Mouse (Mus musculus) hindbrain, postnatal 0 days (tissue): ENCODE data around the gene Terb2. TPM values are rescaled to one million over a fixed set of nuclear protein-coding genes. Genes with fewer than 3 reads are reported as not detected.
"Not testable (repeated sequence)": the region's sequence is repeated elsewhere in the genome, so short reads cannot be mapped to it uniquely, and the experiment has no call there.

ENCODE experiments used
- ATAC-seq: fragments of 200-750 bp; cut with Nextera tagmentation; 2 replicates; pipeline ENCODE4 v1.8.0; 2017; ENCODE audit warnings: mild to moderate bottlenecking, moderate TSS enrichment, moderate library complexity
- DNase-seq: peaks from one replicate; pipeline ENCODE4 v3.0.0-alpha.2; 2015; ENCODE audit warnings: low spot score
- H3K27ac ChIP-seq: fragments of 300-500 bp; sonication (generic); 2 replicates; pipeline ENCODE4 v1.5.1; 2014; ENCODE audit warnings: mild to moderate bottlenecking
- H3K27me3 ChIP-seq: fragments of 300-500 bp; sonication (generic); 2 replicates; pipeline ENCODE4 v1.6.1; 2014; ENCODE audit warnings: low read length, mixed read lengths; ENCODE audit not compliant: insufficient read depth
- H3K36me3 ChIP-seq: fragments of 300-500 bp; sonication (generic); 2 replicates; pipeline ENCODE4 v1.6.1; 2014; ENCODE audit warnings: low read length, mixed read lengths; ENCODE audit not compliant: insufficient read depth
- H3K4me1 ChIP-seq: fragments of 300-500 bp; sonication (generic); 2 replicates; pipeline ENCODE4 v1.6.1; 2014; ENCODE audit warnings: antibody characterized with exemption, low read length, mixed read lengths; ENCODE audit not compliant: insufficient read depth
- H3K4me2 ChIP-seq: fragments of 300-500 bp; sonication (generic); 2 replicates; pipeline ENCODE4 v1.6.1; 2014; ENCODE audit warnings: low read depth, mild to moderate bottlenecking, low read length, moderate library complexity, mixed read lengths
- H3K4me3 ChIP-seq: fragments of 300-500 bp; sonication (generic); 2 replicates; pipeline ENCODE4 v1.5.1; 2014; ENCODE audit warnings: low read length
- H3K9ac ChIP-seq: fragments of 300-500 bp; sonication (generic); replicated peaks from 2 replicates; pipeline ENCODE4 v1.6.1; 2014; ENCODE audit warnings: mild to moderate bottlenecking, low read length, moderate library complexity, mixed read lengths
- H3K9me3 ChIP-seq: fragments of 300-500 bp; sonication (generic); 2 replicates; pipeline ENCODE4 v1.6.1; 2016; ENCODE audit warnings: low read length, mixed read lengths
- CTCF ChIP-seq: IDR thresholded peaks from 2 replicates; pipeline ENCODE4 v1.5.1; 2016; ENCODE audit warnings: antibody characterized with exemption, control low read depth, low read depth
- WGBS: fragments of 180-500 bp; shearing (Covaris S2); extraction: QIAGEN DNeasy Blood & Tissue Kit; methylation state at CpG from one replicate; pipeline ENCODE4 v1.1.7; 2014; 5-methylcytosine and 5-hydroxymethylcytosine counted together
- polyA plus RNA-seq: library from polyadenylated mRNA; unstranded; fragments of >200 nt; fragmentation: Nextera tagmentation; extraction: Ambion mirVana; gene quantifications from 2 replicates; pipeline ENCODE4 v1.2.1, GENCODE M21; 2015
- total RNA-seq: library from RNA; depleted of rRNA; stranded (reverse); fragments of >200 nt; gene quantifications from 2 replicates; pipeline ENCODE4 v1.2.3, GENCODE M21; 2014

Terb2 gene
- total and polyA plus RNA-seq, 2 experiments from 2014 or later = not detected

DNA sequence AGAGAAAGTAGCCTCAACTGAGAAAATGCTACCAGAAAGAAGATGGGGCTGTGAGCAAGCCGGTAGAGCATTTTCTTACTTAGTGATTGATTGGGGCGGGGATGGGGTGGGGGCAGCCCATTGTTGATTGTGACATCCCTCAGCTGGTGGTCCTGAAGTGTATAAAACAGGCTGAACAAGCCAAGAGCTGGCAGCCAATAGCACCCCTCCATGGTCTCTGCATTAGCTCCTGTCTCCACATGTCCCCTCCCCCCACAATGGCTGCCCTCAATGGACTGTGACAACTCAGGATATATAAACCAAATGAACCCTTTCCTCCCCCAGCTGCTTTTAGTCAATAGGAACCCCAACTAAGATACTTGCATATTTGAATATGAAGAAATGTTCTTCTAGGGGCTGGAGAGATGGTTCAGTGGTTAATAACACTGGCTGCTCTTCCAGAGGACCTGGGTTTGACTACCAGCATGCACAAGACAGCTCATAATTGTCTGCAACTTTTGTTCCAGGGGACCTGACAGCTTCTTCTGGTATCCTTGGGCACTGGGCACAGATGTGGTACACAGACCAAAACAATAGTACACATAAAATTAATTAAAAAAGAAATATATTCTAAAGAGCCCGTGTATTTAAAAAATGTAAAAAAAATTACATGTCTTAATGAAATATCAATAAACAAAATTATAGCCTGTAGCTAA lies 24.6 kb downstream of the Terb2 start:
- no peaks in the 10 kb centered on the region for H3K36me3 ChIP-seq
- no peak overlapping the region for H3K4me2 ChIP-seq
- 30% methylated on average over 3 of the region's 3 CpGs for WGBS
- no peak overlapping the region for H3K4me3 ChIP-seq
- no peaks in the 10 kb centered on the region for H3K9me3 ChIP-seq
- no peak overlapping the region for H3K9ac ChIP-seq
- no peak overlapping the region for H3K27ac ChIP-seq
- DNase-seq (no peak), ATAC-seq (no peak)
- TF ChIP-seq CTCF = no peak
- H3K4me1 ChIP-seq = no peaks in the 10 kb centered on the region
- no peaks in the 10 kb centered on the region for H3K27me3 ChIP-seq

DNA sequence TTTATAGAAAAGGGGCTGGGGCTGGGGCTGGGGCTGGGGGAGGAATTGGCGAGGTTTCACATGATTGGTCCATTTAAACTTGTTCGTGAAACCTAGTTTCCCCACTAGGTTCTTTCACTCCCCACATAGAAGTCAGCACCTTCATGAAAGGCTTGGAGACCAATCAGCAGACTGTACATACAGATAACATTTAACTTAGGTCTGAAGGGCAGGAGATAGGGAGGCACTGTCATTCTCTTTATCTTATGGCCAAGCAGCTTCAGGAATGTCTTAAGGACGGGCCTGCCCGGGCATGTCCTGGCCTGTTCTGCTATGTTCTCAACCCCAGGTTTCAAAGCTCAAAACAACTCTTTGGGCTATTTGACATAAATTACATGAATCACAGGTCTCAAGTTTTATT lies 31.0 kb downstream of the Terb2 start:
- not testable (repeated sequence) for H3K4me3 ChIP-seq, ATAC-seq, DNase-seq, H3K4me1 ChIP-seq, H3K27me3 ChIP-seq, H3K9ac ChIP-seq, H3K9me3 ChIP-seq, H3K36me3 ChIP-seq, H3K27ac ChIP-seq, H3K4me2 ChIP-seq
- WGBS = 93% methylated on average over 4 of the region's 4 CpGs

DNA sequence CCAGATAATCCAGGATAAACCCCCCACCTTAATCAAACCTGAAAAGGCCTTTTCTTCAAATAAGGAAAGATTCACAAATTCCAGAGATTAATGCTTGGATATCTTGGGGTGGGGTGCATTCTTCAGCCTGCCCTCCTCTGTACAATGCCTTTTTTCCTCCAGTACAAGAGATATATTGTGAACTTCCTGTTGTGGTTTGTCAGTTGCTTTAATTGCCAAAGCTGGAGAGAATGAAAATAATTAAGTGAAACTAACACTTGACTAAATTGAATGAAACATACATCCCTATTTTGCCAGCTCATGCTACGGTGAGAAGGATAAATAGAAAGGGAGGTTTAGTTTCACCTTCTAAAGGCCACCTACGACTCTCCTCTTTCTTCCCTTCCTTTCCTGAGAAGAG lies 32.2 kb downstream of the Terb2 start:
- ATAC-seq (no peak), DNase-seq (no peak)
- Histone ChIP-seq H3K4me2 (no peak overlapping the region), H3K36me3 (no peaks in the 10 kb centered on the region), H3K9ac (no peak overlapping the region), H3K27ac (no peak overlapping the region), H3K4me1 (no peaks in the 10 kb centered on the region), H3K9me3 (no peaks in the 10 kb centered on the region), H3K27me3 (no peaks in the 10 kb centered on the region), H3K4me3 (no peak overlapping the region)
- WGBS = 73% methylated on average over 2 of the region's 2 CpGs
- no peak for TF ChIP-seq CTCF

DNA sequence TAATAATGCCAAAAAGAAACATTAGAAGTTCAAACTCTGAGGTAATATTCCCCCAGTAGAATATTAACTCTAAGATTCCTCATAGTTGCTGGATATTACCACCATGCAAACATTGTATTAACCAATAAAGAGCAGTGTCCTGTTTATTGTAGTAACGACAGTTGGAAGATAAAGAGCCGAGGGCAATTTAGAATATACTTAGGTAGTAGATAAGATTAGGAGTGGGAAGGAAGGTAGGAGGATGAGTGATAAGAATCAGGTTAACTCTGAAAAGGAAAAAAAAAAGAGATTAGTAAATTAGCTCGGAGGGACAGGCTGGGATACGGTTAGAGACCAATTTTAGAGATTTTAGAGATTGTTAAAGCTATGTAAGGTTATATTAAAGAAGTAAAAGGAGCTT lies 35.3 kb downstream of the Terb2 start:
- TF ChIP-seq CTCF = no peak
- 84% methylated on average over 4 of the region's 4 CpGs for WGBS

GRCm38 (mm10) chr2:122221798-122222197 lies 35.7 kb downstream of the Terb2 start:
- Histone ChIP-seq H3K4me1 (no peaks in the 10 kb centered on the region), H3K27ac (no peak overlapping the region), H3K27me3 (no peaks in the 10 kb centered on the region), H3K4me3 (no peak overlapping the region), H3K4me2 (no peak overlapping the region), H3K9ac (no peak overlapping the region), H3K9me3 (no peaks in the 10 kb centered on the region), H3K36me3 (no peaks in the 10 kb centered on the region)
- DNase-seq (no peak), ATAC-seq (no peak)
- TF ChIP-seq CTCF = no peak
- WGBS = 56% methylated on average over 5 of the region's 5 CpGs

More for the DNA sequence above, 35.3 kb downstream of the Terb2 start:
- Histone ChIP-seq H3K4me1 (no peaks in the 10 kb centered on the region), H3K4me3 (no peak overlapping the region), H3K27me3 (no peaks in the 10 kb centered on the region), H3K27ac (no peak overlapping the region), H3K9me3 (no peaks in the 10 kb centered on the region), H3K9ac (no peak overlapping the region), H3K36me3 (no peaks in the 10 kb centered on the region), H3K4me2 (no peak overlapping the region)
- DNase-seq (no peak), ATAC-seq (no peak)

GRCm38 (mm10) chr2:122222272-122222671 lies 36.2 kb downstream of the Terb2 start:
- 94% methylated on average over 5 of the region's 5 CpGs for WGBS
- Histone ChIP-seq H3K36me3 (no peaks in the 10 kb centered on the region), H3K27me3 (no peaks in the 10 kb centered on the region), H3K4me3 (no peak overlapping the region), H3K9me3 (no peaks in the 10 kb centered on the region), H3K4me1 (no peaks in the 10 kb centered on the region), H3K27ac (no peak overlapping the region), H3K9ac (no peak overlapping the region), H3K4me2 (no peak overlapping the region)
- no peak for TF ChIP-seq CTCF
- DNase-seq (no peak), ATAC-seq (no peak)

DNA sequence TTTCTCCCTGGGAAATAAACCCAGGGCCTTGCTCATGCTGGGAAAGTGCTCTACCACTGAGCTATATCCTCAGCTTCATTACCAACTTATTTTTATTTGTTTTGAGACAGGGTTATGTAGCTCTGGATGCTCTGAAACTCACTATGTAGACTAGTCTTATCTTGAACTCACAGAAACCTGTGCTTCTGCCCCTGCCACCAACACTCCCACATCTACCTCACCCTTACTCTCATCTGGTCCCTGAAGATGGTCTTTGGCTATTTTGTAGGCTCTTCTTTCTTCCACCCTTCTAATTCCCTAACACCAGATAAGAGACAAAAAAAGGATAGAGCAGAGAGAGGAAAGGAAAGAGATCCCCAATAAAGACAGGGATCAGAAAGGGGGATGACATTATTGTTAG lies 37.6 kb downstream of the Terb2 start:
- Histone ChIP-seq H3K36me3 (no peaks in the 10 kb centered on the region), H3K4me1 (no peaks in the 10 kb centered on the region), H3K9ac (no peak overlapping the region), H3K4me2 (no peak overlapping the region), H3K4me3 (no peak overlapping the region), H3K9me3 (no peaks in the 10 kb centered on the region), H3K27ac (no peak overlapping the region), H3K27me3 (no peaks in the 10 kb centered on the region)
- DNase-seq = no peak
- TF ChIP-seq CTCF = no peak
- ATAC-seq = no peak
